Mouse (Mus musculus): ENCODE data around the gene Mybphl.

Gene Mybphl

DNA sequence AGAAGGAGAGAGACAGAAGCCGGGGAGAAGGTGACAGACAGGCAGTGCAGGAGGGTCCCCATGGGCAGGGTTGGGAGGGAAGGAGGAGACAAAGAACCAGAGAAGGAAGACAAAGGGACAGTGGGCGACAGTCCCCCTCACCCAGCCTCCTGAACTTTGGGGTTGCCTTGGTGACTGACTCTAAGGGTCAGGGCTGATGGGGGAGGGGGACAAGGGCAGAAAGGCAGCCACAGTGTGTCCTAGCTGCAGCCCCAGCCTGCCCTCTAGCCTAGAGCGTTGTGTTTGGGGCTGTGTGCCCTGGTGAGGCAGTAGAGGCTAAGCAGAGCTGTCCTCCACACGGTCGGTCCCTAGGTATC lies 45.6 kb downstream of the Mybphl start:
- no peak for DNase-seq (ENCODE audit: low spot score in 2 of 2)

DNA sequence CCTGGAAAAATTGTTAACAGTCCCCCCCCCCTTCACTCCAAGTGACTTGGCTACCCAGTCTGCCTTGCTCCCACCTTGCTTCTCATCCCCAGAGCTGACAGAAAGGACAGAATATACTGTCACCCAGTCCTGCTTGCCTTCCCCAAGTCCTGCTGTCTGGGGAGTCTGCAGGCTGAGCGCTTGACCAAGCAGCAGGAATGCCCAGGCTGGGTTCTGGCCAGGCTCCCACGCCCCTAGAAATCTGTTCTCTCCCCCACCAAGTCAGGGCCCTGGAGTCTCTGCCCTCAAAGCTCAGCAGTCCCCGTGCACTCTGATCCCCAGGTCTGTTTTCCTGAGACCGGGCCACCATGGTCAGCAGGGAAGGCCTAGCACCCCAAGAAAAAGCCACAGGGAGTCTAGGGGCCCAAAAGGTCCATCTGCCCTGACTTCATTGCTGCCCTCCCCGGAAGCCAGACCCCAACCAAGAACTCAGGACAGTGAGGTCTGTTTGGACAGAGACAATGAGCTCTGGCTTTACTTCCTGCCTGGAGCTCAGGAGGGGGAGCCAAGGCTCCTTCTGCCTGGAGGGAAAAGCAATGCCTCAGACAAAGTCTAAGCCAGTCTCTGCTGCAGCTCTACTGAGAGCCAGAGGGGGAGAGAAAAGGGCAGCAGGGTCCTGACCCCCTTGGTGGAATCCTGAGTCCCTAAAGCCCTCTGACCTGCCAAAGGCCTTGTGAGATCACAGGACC lies 46.5 kb downstream of the Mybphl start:
- DNase-seq (ENCODE audit: low spot score in 2 of 2), result no peak

DNA sequence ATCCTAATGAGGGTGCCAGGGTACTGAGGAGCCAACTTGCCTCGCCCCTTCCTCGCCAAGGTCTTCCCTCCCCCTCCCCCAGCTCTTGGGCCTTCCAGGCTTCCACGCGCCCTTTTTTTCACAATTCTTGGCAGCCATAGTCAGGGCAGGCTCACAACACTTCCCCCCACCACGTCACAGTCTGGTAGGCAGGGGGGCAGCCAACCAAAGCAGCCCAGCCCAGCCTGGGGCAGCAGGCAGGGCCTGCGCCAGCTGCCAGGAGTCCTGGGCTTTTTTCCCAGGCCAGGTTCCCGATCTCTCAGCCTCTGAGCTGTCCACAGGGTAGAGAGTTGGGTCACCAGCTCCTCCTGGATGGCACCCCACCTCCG lies 47.0 kb downstream of the Mybphl start:
- no peak for DNase-seq (ENCODE audit: low spot score in 2 of 2)

DNA sequence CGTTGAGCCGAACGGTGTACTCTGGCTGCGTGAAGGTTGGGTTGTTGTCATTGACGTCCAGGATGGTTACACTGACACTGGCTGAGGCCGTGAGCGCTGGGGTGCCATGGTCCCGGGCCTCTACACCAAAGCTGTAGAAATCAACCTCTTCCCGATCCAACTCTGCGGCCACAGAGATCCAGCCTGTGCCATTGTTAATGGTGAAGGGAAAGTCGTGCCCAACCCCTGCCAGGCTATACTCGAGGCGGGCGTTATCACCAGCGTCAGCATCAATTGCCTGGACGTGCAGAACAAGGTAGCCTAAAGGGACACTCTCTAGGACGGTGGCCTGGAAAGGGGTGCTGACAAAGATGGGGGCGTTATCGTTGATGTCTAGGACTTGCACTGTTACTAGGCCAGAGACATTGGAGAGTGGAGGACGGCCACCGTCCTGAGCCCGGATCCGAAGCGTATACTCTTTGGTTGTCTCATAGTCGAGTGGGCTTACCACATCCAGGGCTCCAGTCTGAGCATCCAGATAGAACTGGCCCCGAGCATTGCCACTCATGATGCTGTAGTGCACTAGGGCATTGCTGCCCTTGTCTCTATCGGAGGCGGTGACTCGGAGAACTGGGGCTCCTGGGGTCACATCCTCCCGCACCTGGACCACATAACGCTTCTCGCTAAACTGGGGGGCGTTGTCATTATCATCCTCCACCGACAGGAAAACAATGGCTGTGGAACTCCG lies 49.1 kb downstream of the Mybphl start:
- DNase-seq (ENCODE audit: low spot score in 2 of 2), result no peak

DNA sequence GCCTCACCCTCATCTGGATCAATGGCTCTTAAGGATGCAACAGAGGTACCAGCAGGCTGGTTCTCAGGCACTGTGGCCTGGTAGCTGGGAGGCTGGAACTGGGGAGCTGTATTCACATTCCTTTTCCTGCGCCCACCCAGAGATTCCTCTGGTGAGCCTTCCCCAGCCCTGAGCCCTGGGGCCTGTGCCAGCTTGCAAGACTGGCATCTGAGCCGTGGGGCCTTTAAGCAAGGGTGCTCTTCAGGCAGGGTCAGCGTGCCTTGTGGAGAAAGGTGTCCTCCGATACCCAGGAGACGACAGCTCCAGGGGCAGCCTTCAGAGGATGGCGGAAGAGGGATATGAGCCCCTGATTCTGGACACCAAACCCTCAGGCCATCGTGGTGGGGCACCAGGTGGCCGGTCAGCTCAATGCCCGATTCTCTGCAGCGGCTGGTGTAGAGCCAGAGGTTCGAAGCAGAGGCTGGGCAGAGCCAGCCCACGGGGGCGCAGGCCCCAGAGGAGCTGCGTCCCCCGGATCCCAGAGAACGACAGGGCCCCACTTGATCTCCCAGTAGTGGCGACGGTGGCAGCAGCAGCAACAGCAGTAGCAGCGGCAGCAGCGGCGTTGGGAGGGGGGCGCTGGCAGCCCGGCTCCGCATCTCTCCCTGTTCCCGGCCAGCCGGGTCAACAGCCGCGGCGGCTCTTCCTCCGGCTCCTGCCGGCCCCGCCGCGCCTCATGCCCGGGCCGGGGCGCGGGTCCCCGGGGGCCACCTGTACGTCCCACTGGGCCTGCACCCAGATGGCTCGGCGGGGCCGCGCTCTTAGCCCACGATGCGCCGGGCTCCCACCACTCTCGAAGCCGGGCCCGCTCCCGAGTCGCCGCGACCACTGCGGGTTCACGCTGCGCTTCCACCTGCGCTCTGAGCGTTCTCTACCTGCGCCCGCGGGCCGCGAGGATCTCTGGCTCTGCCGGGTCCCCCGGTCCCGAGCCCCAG lies 50.4 kb downstream of the Mybphl start, which contains the start of gene Celsr2:
Celsr2 (minus strand) TSS at position 696 of the 974 bp plus-strand sequence.
- no peak for DNase-seq (ENCODE audit: low spot score in 2 of 2)

DNA sequence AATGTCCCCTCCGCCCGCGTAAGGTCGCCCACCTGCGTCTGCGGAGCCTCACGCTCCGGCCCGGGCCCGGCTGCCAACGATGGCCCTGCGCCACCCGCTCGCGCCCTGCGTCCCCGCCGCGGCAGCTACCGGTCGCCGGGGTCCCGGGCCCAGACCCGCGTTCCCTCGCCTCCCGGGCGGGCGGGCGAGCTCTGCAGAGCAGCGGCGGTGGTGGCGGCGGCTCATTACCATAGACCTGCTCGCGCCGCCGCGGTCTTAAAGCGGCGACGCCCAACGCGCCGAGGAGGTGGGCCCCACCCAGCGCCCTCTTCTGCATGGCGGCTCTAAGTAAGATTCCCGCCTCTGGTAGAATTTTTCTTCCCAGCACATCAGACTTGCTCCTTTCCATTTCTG lies 51.1 kb downstream of the Mybphl start:
- peak; percentile 66 to 77 for DNase-seq (ENCODE audit: low spot score in 2 of 2)

DNA sequence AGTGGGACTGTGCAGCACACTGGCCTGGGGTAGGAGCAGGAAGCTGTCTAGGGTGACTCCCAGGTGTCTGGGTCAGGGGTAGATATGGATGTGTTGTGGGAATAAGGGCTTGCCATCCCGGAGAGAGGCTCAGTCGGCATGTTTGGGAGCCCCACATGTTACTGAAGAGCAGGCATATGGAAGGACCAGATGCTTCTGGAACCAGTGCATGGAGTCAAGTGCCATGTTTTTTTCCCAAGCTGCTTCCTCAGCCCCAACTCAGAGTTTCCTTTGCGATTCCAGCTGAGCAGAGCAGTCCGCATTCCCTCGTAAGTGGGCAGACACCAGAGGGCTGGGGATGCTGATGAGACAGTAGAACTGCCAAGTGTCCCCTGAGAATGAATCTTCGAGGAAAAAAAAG lies 58.3 kb downstream of the Mybphl start:
- no peak for DNase-seq (ENCODE audit: low spot score in 2 of 2)

DNA sequence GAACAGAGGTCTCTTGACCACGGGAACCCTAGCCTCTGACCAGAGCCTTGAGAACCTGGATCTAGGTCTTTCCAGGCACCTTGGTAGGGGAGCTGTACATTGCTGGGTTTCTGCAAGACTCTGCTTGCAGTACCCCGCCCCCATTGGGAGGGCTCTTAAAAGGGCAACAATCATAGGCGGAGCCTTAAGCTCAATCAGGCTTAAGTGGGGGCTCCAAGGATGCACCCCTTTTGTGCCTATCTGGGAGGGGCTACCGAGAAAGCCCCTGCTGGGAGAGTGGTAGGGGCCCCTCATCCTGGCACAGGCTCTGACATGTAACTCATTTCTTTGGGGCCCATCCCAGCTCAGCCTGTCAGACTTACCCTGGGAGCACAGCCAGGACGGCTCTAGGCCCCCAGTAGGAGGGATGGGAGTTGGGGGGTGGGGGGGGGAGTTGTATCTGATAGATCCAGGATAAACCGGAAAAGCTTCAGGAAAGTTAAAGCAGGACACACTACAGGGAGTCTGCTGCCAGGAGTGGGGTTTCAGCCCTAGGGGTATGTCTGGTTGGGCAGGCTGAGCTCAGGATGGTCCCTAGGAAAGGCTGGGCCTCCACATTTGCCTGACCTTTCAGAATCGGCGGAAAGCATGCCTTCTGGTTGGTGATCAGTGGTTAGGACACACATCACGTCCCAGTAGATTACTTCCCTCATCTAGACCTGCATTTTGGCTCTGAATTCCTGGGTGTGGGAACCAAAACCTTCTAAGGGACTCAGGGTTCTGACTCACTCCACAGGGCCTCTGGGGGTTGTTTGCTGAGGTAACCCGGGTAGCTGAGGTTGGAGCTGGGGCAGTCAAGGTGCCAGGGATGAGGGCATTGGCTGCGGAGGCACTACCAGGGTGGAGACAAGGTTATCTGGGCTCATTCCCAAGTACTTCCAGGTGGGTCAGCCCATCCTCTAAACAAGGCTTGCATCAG lies 59.4 kb downstream of the Mybphl start:
- no peak for DNase-seq (ENCODE audit: low spot score in 2 of 2)

DNA sequence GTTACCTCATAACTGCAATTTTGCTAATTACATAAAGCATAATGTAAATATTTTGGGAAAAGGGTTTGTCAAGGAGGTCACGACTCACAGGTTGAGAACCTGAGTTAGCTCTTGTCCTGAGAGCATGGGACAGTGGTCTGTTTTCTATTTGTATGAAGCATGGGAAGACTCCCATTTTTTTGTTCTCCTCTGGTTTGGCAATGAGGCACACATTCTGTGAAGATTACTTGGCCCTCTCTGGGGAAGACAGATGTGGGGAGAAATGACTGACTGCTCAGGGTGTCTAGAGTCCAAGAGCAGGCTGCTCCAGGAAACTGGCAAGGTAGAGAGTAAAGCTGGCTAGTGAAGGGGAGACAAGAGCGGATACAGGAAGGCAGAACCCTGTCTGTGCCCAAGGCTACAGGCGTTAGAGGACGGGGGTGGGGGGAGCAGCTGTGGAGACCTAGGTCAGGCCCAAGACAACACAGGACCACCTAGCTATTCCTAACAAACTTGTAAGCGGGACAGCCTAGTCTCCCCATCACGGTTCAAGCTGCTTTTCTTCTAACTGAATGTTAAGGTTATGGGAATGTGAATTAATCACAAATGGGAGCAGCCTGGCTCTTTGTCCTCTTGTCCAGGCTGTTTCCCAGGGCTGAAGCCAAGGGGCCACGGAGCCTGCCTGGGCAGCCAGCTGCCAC lies 60.4 kb downstream of the Mybphl start:
- no peak for DNase-seq (ENCODE audit: low spot score in 2 of 2)

DNA sequence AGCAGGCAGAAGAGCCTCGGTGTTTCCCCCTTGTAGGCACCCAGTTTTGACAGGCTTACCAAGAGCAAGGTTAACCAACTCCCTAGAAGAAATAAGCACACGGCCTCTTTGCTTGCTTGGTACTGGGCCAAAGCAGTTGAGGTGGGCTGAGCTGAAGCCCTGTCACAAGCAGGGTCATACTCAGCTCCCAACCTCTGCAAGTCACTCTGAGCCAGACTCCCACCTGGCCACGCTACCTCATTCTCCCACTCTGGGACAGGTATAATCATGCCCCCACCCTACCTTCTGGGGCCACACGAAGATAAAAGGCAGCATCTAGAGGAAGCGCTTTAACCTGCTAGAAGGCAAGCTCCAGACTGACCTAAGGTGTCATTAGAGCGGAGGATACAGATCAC lies 60.9 kb downstream of the Mybphl start:
- DNase-seq (ENCODE audit: low spot score in 2 of 2), result no peak
